Mouse (Mus musculus) hindbrain, embryonic 11.5 days (tissue): ENCODE measurements around the gene Ufsp1. TPM values are rescaled to one million over a fixed set of nuclear protein-coding genes. Genes with fewer than 3 reads are reported as not detected.

Experiments
- ATAC-seq: fragments of 200-750 bp; cut with Nextera tagmentation; 2 replicates; pipeline ENCODE4 v1.8.0; 2017; ENCODE audit warnings: mild to moderate bottlenecking, moderate TSS enrichment, moderate library complexity; ENCODE audit not compliant: low FRiP score
- DNase-seq: peaks from one replicate; pipeline ENCODE4 v3.0.0-alpha.2; 2015; ENCODE audit warnings: low spot score
- H3K27ac ChIP-seq: fragments of 300-500 bp; sonication (generic); 2 replicates; pipeline ENCODE4 v1.5.1; 2014; ENCODE audit warnings: mild to moderate bottlenecking, low read depth, low read length
- H3K27me3 ChIP-seq: fragments of 300-500 bp; sonication (generic); 2 replicates; pipeline ENCODE4 v1.6.1; 2014; ENCODE audit warnings: mild to moderate bottlenecking, low read length, moderate library complexity, mixed read lengths; ENCODE audit not compliant: control insufficient read depth, insufficient read depth
- H3K36me3 ChIP-seq: fragments of 300-500 bp; sonication (generic); 2 replicates; pipeline ENCODE4 v1.6.1; 2014; ENCODE audit warnings: mild to moderate bottlenecking, low read length, moderate library complexity, mixed read lengths; ENCODE audit not compliant: control insufficient read depth, insufficient read depth
- H3K4me1 ChIP-seq: fragments of 300-500 bp; sonication (generic); replicated peaks from 2 replicates; pipeline ENCODE4 v1.6.1; 2014; ENCODE audit warnings: low read length, mixed read lengths; ENCODE audit not compliant: control insufficient read depth, insufficient read depth
- H3K4me2 ChIP-seq: fragments of 300-500 bp; sonication (generic); replicated peaks from 2 replicates; pipeline ENCODE4 v1.6.1; 2014; ENCODE audit warnings: mild to moderate bottlenecking, low read depth, low read length
- H3K4me3 ChIP-seq: fragments of 300-500 bp; sonication (generic); 2 replicates; pipeline ENCODE4 v1.5.1; 2014; ENCODE audit warnings: low read depth, low read length
- H3K9ac ChIP-seq: fragments of 300-500 bp; sonication (generic); 2 replicates; pipeline ENCODE4 v1.6.1; 2014; ENCODE audit warnings: low read depth, low read length
- H3K9me3 ChIP-seq: fragments of 300-500 bp; sonication (generic); 2 replicates; pipeline ENCODE4 v1.6.1; 2016; ENCODE audit warnings: low read length; ENCODE audit not compliant: control insufficient read depth
- WGBS: fragments of 180-500 bp; shearing (Covaris S2); extraction: QIAGEN DNeasy Blood & Tissue Kit; methylation state at CpG from one replicate; pipeline ENCODE4 v1.1.7; 2014; 5-methylcytosine and 5-hydroxymethylcytosine counted together
- polyA plus RNA-seq: library from polyadenylated mRNA; unstranded; fragments of >200 nt; fragmentation: Nextera tagmentation; extraction: Ambion mirVana; gene quantifications from 2 replicates; pipeline ENCODE4 v1.2.1, GENCODE M21; 2014

Ufsp1 gene
- polyA plus RNA-seq, 1 experiment from 2014 or later, result 8.6 TPM

DNA sequence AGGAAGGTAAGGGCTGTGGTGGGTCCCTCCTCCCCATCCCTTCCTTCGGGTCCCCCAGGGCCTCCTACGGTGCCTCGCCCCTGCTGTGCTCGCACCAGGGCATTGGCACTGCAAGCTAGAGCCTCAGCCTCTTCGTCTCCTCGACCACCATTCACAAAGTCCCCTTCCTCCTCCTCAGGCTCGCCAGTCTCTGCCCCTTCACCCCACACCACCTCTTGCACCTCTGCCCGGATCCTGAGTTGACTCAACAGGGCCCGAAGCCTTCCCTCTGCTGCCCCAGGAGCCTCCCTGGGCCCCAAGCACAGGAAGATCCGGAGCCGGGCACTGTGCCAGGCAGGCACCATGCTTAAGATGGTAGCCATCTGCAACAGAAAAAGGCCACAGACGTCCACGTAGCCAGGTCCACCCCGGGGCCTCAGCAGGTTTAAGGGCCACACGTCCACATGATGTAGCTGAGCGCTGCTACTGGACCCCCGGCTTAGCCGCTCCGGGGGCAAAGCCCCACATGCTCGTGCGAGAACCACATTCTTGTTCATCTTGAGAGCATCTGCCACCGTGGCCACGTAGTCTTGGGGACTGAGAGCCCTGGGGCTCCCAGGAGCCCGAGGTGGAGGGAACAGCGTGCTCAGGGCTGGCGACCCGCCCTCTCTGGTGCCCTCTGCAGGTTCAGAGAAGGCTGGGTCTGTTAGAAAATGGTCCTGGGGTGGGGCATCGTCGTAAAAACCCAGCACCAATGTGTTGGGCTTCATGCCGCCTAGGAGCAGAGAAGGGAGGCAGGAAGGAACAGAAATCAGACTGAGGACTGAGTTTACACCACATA is 20.9 kb downstream of the Ufsp1 start:
- no peak overlapping the region for H3K27ac ChIP-seq
- DNase-seq, result peak; percentile 54

DNA sequence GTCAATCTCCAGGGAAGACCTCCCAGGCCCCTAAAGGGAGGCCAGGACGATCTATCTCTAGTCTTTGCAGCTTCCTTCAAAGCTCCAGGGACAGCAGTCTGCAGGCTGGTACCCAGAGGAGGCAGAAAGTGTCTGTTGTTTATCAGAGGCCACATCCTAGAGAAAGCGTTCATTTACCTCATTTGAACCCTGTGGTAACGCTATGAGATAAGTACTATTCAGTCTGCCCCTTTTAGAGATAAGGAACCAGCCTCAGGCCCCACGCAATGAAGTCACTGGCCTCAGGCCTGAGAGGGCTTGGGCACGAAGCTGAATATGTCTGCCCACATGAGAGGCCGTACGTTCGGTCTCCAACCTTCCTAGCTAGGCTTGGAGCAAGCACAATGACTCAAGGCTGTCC is 22.9 kb downstream of the Ufsp1 start:
- no peak for ATAC-seq
- H3K27ac ChIP-seq, result no peak overlapping the region
- H3K9me3 ChIP-seq, result no peaks in the 10 kb centered on the region
- peaks cover 13% of the 10 kb centered on the region for H3K4me1 ChIP-seq
- WGBS, result 89% methylated on average over 8 of the region's 8 CpGs
- H3K9ac ChIP-seq, result no peak overlapping the region
- no peaks in the 10 kb centered on the region for H3K27me3 ChIP-seq
- H3K4me3 ChIP-seq, result no peak overlapping the region
- 0 out of 2 replicates have a peak, but pooled peaks cover 7% of the 10 kb centered on the region for H3K36me3 ChIP-seq
- H3K4me2 ChIP-seq, result no peak overlapping the region
- no peak for DNase-seq

More for the DNA sequence above, 20.9 kb downstream of the Ufsp1 start:
- no peak; the same call in 1 of the 2 replicates for ATAC-seq
- Histone ChIP-seq H3K27me3 (no peaks in the 10 kb centered on the region), H3K9me3 (no peaks in the 10 kb centered on the region), H3K4me2 (peak overlapping the region; percentile 65; the same call in 1 of the 2 replicates), H3K4me1 (peaks cover 13% of the 10 kb centered on the region), H3K9ac (peak overlapping the region; percentile 72; the same call in 1 of the 2 replicates), H3K4me3 (no peak overlapping the region), H3K36me3 (0 out of 2 replicates have a peak, but pooled peaks cover 3% of the 10 kb centered on the region)
- 37% methylated on average over 29 of the region's 30 CpGs for WGBS

DNA sequence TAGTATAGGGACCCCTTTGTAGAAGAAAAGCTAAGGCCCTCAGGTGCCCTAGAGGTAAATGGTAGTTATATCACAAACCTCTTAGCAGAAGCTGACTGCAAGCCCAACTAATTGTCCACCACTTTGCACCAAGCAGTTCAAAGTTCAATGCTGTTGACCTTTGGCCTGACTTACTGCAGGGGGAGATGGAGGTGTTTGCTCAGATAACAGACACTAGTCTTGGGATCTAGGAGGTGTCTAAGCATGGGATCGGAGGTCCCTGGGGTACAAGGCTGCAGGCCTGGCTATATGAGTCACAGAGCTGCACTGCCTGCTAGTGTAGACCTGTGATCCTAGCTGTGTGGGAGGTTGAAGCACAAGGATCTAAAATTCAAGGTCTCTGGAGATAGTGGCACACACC is 24.1 kb downstream of the Ufsp1 start:
- Histone ChIP-seq H3K4me2 (no peak overlapping the region), H3K4me3 (no peak overlapping the region), H3K27ac (no peak overlapping the region), H3K27me3 (no peaks in the 10 kb centered on the region), H3K36me3 (0 out of 2 replicates have a peak, but pooled peaks cover 8% of the 10 kb centered on the region), H3K9ac (no peak overlapping the region), H3K9me3 (no peaks in the 10 kb centered on the region), H3K4me1 (peaks cover 13% of the 10 kb centered on the region)
- WGBS, result 79% methylated on average over 1 of the region's 1 CpGs
- ATAC-seq (no peak), DNase-seq (no peak)

DNA sequence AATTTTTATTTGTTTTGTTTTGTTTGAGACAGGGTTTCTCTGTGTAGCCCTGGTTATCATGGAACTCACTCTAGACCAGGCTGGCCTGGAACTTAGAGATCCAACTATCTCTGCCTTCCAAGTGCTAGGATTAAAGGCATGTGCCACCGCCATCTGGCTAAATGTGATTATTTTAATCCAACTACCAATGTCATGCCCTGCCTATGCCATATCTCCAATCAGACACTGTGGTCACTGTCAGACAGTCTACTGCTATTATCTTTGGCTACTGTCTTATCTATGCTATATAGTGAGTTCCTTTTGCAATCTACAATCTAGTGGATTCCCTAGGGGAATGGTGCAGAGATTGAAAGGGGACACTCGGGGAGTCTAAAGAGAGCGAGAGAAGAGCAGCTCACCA is 26.6 kb downstream of the Ufsp1 start:
- Histone ChIP-seq H3K9me3 (no peaks in the 10 kb centered on the region), H3K27me3 (no peaks in the 10 kb centered on the region), H3K4me1 (no peaks in the 10 kb centered on the region), H3K36me3 (0 out of 2 replicates have a peak, but pooled peaks cover 8% of the 10 kb centered on the region), H3K4me2 (no peak overlapping the region), H3K9ac (no peak overlapping the region), H3K27ac (no peak overlapping the region), H3K4me3 (no peak overlapping the region)
- ATAC-seq (no peak), DNase-seq (no peak)
- WGBS, result 95% methylated on average over 3 of the region's 3 CpGs

DNA sequence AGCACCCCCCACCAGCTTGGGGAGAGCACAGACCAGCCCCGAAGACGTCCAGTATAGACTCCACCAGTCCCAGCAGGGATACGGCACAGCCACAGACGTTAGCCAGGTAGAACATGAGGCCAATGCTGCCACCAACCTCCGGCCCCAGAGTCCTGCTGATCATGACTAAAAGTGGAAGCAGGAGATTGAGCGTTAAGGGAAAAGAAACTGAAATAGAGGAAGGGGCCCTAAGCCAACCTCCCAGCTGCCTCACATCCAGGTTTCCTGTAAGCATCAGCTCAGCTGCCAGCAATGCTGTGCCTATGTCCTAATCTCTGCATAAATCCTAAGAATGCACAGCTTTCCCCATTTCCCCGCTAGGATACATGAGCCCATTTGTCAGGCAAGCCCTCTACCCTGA is 36.5 kb downstream of the Ufsp1 start:
- H3K9ac ChIP-seq, result no peak overlapping the region
- 92% methylated on average over 7 of the region's 7 CpGs for WGBS

DNA sequence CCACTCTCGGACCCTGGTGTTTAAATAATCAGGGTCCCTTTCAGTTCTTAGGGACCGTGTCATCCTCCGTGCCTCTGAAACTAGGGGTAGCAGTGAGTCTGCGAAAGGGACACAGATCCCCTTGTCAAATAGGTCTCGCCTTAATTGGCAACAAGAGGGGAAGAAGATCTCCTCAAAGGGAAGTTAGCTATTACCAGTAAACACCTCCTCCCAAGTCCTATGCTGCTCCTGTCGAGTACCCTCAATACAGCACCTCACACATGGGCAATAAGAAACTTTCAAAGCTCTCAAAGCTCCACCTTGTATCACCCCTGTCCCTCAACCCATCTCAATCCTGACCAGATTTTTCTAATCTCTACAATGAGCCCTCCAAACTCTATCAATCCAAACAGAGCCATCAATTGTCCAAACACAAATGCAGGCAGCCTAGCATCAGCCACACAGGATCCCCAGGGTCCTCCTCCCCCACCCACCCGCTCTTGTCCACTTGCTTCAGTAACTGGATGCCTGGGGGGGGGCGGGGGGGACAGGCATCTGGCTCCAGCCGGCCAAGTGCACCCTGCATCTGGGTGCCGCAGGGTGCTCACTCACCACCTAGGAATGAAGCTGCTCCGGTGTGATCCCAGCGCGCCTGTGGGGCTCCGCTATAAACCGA is 38.6 kb downstream of the Ufsp1 start:
- Histone ChIP-seq H3K4me2 (peak overlapping the region; percentile 93), H3K4me3 (peak overlapping the region; percentile 67), H3K9ac (peak overlapping the region; percentile 71), H3K27ac (peak overlapping the region; percentile 60), H3K9me3 (no peaks in the 10 kb centered on the region), H3K27me3 (no peaks in the 10 kb centered on the region), H3K36me3 (no peaks in the 10 kb centered on the region), H3K4me1 (no peaks in the 10 kb centered on the region)
- ATAC-seq (peak; percentile 58), DNase-seq (no peak)
- 22% methylated on average over 15 of the region's 15 CpGs for WGBS

More for the DNA sequence above, 36.5 kb downstream of the Ufsp1 start:
- no peak for ATAC-seq
- no peaks in the 10 kb centered on the region for H3K9me3 ChIP-seq
- no peak overlapping the region for H3K27ac ChIP-seq
- no peaks in the 10 kb centered on the region for H3K4me1 ChIP-seq
- no peak overlapping the region for H3K4me2 ChIP-seq
- no peaks in the 10 kb centered on the region for H3K27me3 ChIP-seq
- H3K36me3 ChIP-seq, result no peaks in the 10 kb centered on the region
- no peak for DNase-seq
- no peak overlapping the region for H3K4me3 ChIP-seq

DNA sequence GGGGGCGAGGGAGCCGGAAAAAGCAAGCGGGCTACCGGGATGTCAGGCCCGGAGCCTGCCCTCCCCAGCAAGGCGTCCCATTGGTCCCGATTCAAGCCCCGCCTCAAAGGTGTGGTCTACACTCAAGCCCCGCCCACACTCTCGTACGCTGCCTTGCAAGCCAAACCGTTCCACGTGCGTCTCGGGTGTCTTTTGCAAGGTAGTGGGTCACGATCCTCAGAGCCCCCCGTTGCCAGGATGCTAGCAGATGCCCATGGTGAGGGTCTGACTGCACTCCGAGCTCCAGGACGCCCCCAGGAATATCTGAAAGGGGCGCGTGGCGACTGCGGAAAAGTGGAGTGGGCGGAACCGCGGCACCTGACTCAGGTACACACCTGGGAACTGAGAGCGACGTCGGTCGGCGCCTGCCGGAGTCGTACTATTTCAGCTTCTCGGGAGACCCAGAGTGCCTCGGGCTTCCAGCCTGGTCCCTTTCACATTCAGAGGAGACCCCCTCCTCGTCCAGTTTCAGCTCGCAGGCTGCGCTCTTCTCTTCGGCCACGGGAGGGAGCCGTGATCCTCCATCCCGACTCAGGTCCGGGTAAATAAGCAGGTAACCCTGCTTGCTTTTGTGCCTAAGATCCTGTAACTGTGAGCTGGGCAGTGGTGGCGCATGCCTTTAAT is 39.2 kb downstream of the Ufsp1 start, which contains the start of gene Slc12a9:
Gene Slc12a9 (minus strand): TSS at position 86 of the 663 bp plus-strand sequence.
- under 1% methylated on average over 44 of the region's 44 CpGs for WGBS
- peak; percentile 97 for DNase-seq
- Histone ChIP-seq H3K9me3 (no peaks in the 10 kb centered on the region), H3K36me3 (no peaks in the 10 kb centered on the region), H3K4me3 (peak within 1 kb of the TSS; percentile 67), H3K27ac (peak within 1 kb of the TSS; percentile 60), H3K27me3 (no peaks in the 10 kb centered on the region), H3K4me2 (peak within 1 kb of the TSS; percentile 93), H3K4me1 (no peaks in the 10 kb centered on the region), H3K9ac (peak within 1 kb of the TSS; percentile 71)
- peak; percentile 92 for ATAC-seq

DNA sequence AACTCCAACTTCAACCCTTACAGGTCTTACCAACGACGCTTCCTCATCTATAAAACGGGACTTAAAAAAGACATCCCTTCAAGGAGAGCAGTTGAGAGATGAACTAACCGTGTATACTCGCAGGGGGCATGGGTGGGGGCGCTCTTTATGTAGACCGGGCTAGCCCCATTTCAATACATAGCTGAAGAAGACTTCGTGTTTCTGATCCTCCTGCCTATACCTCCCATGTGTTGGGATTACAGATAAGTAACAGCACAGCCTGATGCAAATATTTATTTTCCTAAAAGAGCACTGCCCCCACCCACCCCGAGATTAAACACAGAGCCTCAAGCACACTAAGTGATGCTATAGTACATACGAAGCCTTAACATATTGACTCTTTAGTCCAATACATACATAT is 39.9 kb downstream of the Ufsp1 start:
- H3K36me3 ChIP-seq, result no peaks in the 10 kb centered on the region
- H3K9me3 ChIP-seq, result no peaks in the 10 kb centered on the region
- no peak overlapping the region for H3K4me3 ChIP-seq
- H3K27me3 ChIP-seq, result no peaks in the 10 kb centered on the region
- ATAC-seq (no peak), DNase-seq (no peak)
- no peak overlapping the region for H3K9ac ChIP-seq
- 58% methylated on average over 10 of the region's 10 CpGs for WGBS
- H3K4me1 ChIP-seq, result peaks cover 5% of the 10 kb centered on the region
- H3K4me2 ChIP-seq, result 0 out of 2 replicates have a peak overlapping the region, but pooled peaks have one; percentile 93
- H3K27ac ChIP-seq, result no peak overlapping the region
